Mouse (Mus musculus): Measurements from ENCODE around the gene Pkp4.

Pkp4 gene

GRCm38 (mm10) chr2:59219997-59220789, 59.5 kb downstream of the Pkp4 start:
- DNase-seq, result no peak

DNA sequence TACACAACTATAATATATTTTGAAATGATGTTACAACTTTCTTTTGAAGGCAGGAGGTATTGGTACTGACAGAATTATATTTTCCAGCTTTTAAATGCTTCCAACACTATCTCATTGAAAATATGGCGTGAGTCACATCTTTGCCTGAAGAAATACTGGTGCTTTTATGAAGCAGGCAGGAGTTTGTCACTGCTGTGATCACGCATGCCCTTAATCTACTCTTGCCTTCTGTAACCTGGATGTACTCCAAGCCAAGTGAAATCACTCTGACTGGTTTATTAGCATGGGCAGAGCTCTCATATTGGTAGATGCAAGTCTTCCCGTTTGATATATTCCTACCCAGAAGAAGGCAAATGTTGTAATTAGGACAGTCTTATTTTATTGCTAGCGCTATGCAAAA, 65.7 kb downstream of the Pkp4 start:
- no peak for DNase-seq

DNA sequence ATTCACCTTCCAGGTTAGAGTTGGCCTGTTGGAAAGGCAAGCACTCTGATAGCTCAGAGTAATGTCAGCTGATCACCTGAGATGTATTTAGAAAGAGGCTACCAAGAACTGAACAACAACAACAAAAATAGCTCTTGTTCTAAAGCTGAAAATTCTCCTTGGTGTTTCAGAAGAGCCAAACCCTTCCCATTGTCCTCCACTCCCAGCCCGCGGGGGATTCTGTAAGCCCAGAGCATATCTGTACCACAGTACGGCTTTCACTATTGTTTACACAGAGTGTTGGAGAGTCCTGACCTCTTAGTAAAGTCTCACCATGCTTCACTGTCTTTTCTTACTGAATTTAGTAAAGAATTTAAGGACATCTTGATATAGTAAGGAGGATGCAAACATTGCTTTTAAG, 66.4 kb downstream of the Pkp4 start:
- no peak for DNase-seq

GRCm38 (mm10) chr2:59227508-59228263, 67.0 kb downstream of the Pkp4 start:
- no peak for DNase-seq

- DNase-seq, result peak; percentile 19
Measured at GRCm38 (mm10) chr2:59229250-59229895, 68.7 kb downstream of the Pkp4 start.

- peak; percentile 33 for DNase-seq
Measured at GRCm38 (mm10) chr2:59230656-59231055, 70.0 kb downstream of the Pkp4 start.

DNA sequence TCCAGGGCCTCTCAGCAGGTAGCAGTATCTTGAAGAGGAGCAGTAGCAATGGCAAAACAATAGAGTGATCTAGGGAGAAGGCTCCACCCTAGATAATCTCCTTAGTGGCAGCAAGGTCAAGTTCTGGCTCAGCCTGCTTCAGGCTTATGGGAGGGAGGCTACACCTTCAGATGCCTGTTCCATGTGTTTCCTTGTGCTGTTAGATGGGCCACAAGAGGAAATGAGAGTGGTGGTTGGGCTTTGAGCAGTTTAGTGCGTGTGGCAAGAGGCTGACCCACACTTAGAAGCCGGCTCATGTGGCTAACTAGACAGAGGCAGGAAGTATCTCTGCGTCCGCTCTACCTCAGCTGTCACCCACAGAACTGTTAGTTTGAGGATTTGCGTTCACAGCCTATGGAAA, 70.9 kb downstream of the Pkp4 start:
- DNase-seq, result no peak

DNA sequence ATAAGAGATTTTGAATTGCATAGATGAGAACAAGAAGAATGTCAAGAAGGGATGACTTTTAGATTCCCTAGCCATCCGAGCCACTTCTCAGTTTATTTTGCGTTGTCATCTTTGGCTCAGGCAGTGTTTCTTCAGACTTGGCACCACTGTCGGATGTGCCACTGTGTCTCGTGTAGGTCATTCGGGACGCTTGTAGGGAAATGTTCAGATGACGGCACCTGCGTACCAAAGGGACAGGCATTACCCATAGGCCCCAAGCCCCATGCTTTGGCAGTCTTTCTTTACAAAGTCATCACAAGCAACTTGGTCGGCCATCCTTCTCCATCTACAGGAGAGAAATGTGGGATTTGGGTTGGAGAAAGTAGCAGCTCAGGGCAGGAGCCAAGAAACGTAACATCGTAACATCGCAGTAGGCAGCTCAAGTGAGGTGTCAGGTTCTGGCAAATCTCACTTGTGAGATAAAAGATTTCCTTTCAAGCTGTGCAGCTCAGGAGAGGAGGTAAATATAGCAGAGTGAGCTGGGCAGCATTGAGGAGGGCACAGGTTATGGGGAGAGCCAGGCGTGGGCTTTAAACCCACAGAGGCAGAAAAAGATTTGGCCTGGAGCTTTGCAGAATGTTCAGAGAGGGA, 72.8 kb downstream of the Pkp4 start:
- DNase-seq, result no peak

GRCm38 (mm10) chr2:59233936-59234335, 73.3 kb downstream of the Pkp4 start:
- no peak for DNase-seq

DNA sequence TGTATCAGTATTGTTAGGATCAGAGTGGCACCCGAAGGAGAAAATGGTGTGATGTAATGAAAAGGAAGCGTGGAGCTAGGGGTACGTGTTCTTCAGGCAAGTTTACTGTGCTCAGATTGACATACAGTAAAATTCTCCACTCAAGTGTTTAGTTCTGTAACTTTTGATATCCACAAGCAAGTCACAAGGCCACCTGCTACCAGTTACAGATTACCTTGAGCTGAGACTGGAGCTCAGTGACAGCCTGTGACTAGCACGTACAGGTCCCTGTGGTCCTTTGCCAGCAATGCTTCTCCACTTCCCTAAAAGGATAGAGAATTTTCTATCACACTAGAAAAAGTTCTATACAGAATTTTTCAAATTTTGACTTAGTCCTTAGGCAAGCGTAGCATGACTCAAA, 73.9 kb downstream of the Pkp4 start:
- no peak for DNase-seq

GRCm38 (mm10) chr2:59239841-59240395, 79.3 kb downstream of the Pkp4 start:
- no peak for DNase-seq

- DNase-seq, result no peak
Measured at GRCm38 (mm10) chr2:59242117-59242516, 81.5 kb downstream of the Pkp4 start.

GRCm38 (mm10) chr2:59244273-59245097, 83.8 kb downstream of the Pkp4 start:
- DNase-seq, result no peak

- DNase-seq, result no peak
Measured at GRCm38 (mm10) chr2:59245098-59245388, 84.4 kb downstream of the Pkp4 start.

GRCm38 (mm10) chr2:59248806-59249205, 88.2 kb downstream of the Pkp4 start:
- no peak for DNase-seq

GRCm38 (mm10) chr2:59252818-59253217, 92.2 kb downstream of the Pkp4 start:
- no peak for DNase-seq

- DNase-seq, result no peak
Measured at GRCm38 (mm10) chr2:59253435-59253834, 92.8 kb downstream of the Pkp4 start.

- peak; percentile 16 for DNase-seq
Measured at GRCm38 (mm10) chr2:59258821-59259231, 98.2 kb downstream of the Pkp4 start.

GRCm38 (mm10) chr2:59259346-59259745, 98.7 kb downstream of the Pkp4 start:
- no peak for DNase-seq

- DNase-seq, result no peak
Measured at GRCm38 (mm10) chr2:59261203-59261602, 100.6 kb downstream of the Pkp4 start.

DNA sequence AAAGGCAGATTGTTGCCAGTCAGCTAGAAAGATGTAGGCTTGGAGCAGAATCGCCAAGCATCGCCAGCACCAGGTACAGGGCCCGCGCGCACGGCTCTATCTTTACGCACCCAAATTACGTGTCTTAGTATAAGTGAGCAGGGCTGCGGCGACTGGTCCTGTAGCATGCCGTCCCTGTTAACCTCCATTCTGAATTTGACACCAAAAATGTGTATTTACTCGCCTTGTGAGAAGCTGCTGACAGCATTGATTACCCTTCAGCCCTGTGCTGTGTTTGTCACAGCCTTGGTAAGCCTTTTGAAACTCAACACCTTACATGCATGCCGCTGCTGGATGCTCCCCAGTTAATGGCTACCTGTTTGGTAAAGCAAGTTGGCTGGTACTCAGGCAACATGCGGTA, 105.8 kb downstream of the Pkp4 start:
- DNase-seq, result no peak

DNA sequence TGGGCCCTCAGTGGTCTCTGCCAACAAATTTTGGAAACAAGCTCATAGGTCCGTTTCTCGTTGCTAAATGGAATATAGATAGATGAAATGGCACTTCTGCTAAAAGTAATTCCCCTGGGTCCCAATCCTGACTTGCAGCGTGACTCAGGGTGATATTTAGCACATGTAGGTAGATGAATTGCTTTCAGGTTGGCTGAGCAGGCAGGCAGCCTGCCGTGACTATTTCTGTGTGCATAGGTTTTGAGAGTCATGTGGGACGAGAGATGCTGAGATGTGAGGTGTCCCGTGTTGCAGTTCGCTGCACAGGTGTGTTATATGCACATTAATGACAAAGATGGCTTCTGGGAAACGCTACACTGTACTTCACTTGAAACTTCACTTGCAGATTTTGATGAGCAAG, 111.2 kb downstream of the Pkp4 start:
- no peak for DNase-seq

Data from retina, postnatal 1 day (tissue).